Mouse (Mus musculus) left cerebral cortex, adult 9 months (tissue): ENCODE data around the gene Lhfpl5.

Experiments
- DNase-seq, 2 experiments: peaks; one replicate each; pipeline ENCODE4 v3.0.0; 2022; ENCODE audit warnings: low spot score in 2 of 2

The Lhfpl5 gene

DNA sequence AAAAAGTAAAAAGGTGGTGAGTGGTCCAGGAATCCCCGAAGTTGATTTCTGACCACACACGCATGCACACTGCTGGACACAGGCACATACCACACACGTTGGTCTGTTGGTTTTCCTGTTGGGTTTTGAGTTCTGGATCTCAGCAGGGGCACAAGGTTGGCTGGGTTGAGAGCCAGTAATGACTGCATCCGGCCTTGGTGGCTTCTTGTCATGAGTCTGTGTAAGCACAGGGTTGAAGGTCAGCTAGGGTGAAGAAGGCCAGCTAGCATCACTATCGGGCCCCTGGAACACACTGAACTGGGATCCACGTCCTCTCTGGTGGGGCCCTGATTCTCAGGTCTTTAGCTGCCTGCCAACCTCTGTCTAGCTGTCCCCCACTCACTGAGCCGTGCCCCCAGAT lies 2.9 kb upstream of the Lhfpl5 start:
- DNase-seq = no peak

DNA sequence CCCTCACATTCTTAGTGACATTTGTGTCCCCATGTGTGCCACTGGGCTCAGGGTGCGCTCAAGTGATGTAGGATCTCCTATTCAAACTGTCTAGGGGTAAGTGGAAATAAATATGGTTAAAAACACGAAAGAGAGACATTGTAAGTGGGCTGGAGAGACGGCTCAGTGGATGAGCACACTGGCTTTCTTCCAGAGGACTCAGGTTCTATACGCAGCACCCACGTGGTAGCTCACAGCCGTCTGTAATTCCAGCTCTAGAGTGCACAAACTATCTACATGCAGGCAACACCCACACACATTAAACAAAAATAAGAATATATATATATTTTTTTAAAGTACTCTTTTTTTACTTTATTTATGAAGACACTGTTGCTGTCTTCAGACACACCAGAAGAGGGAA lies 2.5 kb upstream of the Lhfpl5 start:
- DNase-seq = no peak

DNA sequence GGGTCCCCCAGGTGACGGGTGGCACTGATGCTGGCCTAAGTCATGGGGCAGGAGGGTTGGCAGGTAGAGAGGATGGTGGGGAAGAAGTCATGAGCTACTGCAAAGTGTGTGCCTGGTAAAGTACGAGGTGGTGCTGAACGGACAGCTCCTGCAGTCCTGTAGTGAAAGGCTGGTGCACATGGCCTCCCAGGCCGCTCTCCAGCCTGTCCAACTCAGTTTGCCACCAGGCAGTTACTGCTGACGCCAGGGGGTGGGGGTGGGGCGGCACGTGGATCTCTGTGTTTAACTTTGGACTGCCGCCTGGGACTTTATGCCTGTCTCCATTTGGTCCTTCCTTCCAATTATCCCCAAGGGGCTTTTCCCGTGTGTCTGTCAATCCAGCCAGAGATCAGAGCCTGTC lies 5.0 kb downstream of the Lhfpl5 start:
- DNase-seq = no peak

DNA sequence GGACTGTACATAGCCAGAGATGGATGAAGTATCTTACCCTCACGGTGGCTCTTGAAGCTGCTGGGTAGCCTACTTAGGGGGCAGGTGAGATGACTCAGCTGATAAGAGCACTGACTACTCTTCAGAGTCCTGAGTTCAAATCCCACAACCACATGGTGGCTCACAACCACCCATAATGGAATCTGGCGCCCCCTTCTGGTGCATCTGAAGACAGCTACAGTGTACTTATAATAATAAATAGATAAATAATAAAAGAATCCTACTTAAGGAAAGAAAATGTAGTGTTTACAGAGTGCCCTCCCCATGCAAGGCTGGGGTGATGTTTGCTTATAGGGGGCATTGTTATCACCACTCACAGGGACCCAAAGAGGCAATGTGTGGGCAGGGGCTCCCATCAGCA lies 5.6 kb downstream of the Lhfpl5 start:
- no peak for DNase-seq

DNA sequence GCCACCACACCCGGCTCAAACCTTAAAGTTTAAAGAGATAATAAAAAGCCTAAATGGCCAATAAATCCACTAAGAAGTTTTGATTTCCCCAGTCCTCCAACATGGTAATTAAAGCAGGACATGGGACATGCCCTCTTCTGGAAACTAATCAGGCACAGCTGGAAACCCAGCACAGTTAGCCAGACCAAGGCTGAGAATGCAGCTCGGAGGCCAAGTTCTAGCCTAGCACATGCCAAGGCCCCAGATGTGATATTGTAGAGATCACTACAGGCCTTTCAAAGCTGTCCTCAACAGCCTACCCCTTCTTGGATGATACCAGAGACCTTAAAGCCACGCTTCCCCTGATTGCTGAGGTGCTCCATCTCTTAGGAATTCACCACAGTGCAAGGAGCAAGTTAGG lies 11.1 kb downstream of the Lhfpl5 start:
- no peak for DNase-seq

DNA sequence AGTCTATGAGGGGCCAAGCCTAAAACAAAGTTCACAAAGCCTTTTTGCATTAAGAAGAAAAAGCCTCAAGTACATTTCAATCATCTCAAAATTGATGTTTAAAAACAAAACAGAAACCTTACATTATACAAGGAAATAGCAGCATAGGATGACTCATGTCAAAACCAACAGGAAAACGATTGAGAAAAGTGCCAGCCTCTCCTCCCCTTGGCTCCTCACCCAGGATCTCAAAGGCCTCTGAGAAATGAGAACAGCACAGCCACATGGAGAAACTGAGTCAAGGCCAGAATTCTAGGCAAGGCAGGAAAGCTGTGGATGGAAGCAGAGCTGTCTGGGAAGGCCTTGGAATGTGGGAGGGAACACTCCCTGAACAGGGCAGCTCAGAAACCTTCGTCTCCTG lies 13.2 kb downstream of the Lhfpl5 start:
- no peak for DNase-seq

DNA sequence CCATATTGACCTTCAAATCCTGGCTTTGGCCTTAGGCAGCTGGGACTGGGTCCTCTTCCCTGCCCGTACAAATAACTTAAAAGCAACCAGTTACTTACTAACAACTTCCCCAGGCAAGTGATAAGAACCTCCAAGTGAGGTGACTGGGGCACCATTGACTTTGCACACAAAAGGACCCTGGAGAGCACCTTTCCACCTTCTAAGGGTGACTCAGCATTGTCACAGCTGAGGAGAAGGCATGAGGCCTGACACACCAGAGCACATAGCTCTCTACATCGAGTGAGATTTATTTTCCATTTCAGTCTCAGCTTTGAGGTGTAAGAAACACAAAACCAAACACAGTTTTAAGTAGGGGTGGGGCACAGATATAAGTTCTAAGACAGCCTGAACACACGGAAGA lies 15.2 kb downstream of the Lhfpl5 start:
- DNase-seq = no peak

DNA sequence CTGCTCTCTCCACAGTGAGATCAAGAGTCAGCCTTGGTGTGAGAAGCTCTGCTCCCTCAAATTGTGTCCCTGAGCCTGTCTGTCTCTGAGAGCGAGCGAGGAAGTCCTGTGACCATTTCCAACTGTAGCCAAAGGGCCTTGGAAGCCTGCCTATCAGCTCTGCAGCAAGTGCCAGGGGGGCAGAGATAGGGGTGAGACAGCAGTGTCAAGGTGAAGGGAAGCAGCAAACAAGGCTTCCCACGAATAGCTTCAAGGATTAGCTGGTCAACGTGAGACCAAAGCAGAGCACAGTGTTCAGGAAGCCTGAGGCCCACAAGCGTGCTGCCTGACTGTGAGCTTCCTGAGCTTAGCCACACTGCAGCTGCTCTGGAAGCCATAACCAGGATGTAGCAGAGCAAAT lies 16.0 kb downstream of the Lhfpl5 start:
- DNase-seq = no peak

DNA sequence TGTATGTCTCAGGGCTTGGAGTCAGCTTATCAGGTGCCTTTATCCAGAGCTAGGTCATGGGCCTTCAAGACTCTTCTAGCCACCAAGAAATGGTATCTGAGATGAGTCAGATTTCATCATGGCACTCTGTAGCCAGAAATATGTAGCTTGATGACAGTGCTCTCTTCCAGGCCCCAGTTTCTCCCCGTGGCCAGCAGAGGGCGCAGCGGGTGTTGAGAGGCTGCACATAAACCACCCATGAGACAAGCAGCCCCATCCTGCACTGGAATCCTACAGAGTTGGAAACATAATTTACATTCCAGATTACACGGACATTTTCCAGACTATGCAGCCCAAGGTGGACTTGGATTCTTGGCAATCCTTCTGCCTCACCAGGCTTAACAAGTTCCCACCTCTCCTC lies 17.6 kb downstream of the Lhfpl5 start:
- DNase-seq = peak; percentile 31 to 75

DNA sequence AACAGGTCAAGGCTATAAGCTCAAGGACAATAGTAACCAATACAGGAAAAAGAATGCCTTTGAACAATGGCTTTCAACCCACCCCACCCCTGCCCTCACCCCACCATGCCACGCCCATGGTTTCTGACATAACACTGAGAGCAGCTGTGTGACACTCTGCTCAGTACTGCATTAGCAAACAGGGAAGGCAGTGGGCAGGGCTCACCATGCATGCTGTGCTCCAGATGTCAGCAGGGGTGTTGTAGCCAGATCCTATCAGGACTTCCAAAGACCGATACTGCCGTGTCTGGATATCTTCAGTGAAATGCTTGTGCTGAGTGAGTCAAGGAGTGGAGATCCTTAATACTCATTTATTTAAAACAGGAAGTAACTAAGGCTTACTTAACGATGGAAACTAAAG lies 18.5 kb downstream of the Lhfpl5 start:
- DNase-seq = no peak

DNA sequence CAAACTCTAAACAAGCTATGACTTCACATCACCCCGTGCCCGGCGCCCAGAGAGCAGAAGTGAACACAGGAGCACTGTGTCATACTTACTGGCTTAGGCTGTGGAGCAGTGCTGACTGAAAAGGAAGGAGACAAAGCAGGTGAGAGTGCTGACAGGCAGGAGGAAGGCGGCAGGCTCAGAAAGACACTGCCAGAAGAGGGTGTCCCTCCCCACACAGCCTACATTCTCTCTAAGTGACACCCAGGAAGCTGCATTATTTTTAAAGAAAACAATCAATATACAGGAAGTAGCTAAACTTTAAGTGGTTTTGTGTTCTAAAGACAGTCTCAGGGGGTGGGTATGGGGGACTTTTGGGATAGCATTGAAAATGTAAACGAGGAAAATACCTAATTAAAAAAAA lies 25.3 kb downstream of the Lhfpl5 start:
- DNase-seq = no peak

DNA sequence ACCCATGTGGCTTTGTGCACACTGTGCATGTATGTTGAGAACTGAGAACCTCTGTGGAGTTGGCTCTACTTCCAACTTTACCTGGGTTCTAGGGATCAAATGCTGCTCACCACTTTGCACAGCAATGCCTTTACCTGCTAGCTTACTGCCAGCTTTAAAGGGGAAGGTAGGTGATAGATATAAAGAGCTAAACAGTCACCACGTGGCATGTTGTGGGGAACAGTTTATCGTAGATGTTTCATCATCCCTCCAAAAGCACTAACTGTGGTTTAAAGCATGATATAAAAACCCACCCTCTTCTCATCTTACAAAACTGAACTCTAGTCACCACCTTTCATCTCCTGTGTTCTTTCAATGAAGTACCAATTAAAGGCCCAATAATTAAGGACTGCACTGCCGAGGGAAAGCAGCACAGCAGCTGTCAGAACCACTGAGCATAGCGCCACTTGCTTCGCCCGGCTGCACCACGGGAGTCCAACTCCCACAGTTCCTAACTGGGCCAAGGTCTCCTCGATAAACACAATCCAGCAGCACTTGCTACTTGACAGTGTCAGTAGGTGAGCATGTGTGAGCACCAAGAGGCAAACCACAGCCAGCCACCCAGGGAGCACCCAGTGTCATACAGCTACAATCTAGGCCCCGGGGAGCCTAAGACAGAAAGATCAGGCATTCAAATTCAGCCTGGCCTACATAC lies 26.3 kb downstream of the Lhfpl5 start:
- DNase-seq = no peak

DNA sequence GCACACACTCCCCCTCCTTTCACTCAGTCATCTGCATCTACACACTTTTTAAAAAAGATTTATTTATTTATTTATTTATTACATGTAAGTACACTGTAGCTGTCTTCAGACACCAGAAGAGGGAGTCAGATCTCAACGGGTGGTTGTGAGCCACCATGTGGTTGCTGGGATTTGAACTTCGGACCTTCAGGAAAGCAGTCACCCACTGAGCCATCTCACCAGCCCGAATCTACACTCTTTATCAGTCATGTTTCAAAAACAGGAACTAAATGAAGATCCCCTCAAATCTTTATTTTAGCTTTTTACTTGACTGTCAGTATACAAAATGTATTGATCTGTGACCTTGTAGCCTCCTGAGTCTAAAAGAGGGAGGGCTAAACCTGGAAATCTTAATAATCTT lies 34.1 kb downstream of the Lhfpl5 start:
- no peak for DNase-seq

DNA sequence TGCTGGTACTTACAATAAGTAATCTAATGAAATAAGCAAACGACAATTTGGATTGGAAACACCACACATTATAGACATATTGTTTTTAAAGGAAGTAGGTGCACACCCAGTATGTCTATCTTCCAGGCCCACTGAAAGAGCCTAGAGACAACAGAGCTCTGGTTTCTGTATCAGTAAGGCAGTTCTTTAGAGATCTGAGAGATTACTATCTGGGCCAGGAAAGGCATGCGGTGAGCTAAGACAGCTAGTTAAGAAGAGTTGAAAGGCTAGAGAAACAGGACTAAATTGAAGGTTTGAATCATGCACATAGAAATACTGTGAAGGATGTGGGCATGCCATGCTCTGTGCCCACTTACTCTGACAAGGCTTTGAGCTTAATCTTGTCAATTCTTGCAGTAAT lies 37.2 kb downstream of the Lhfpl5 start:
- no peak for DNase-seq

DNA sequence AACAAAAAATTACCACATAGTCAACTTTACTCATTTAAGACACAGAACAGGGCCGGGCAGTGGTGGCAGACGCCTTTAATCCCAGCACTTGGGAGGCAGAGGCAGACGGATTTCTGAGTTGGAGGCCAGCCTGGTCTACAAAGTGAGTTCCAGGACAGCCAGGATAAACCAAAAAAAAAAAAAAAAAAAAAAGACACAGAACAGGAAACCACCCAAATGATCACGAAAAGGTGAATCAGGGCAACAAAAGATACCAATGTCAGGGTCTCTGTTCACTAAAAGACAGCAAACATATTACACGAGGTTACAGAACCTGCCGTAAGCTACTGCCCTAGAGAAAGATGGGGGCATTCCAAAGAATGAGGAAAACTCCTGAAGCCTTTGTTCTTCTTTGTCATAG lies 37.7 kb downstream of the Lhfpl5 start:
- no peak for DNase-seq

DNA sequence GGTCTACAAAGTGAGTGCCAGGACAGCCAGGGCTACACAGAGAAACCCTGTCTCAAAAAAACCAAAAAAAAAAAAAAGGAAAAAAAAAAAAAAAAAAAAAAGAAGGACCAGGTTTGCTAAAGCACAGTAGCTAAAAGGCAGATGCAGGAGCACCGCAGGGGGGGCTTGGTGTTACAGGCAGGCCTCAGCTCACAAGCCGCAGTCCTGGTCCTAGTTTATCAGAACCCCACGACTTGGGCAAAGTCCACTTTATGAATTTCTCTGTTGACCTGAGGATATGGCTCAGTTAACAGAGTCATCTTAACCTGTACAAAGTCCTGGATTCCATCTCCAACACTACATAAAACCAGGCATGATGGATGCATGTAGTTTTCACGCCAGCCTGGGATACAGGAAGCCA lies 39.9 kb downstream of the Lhfpl5 start:
- DNase-seq = no peak

DNA sequence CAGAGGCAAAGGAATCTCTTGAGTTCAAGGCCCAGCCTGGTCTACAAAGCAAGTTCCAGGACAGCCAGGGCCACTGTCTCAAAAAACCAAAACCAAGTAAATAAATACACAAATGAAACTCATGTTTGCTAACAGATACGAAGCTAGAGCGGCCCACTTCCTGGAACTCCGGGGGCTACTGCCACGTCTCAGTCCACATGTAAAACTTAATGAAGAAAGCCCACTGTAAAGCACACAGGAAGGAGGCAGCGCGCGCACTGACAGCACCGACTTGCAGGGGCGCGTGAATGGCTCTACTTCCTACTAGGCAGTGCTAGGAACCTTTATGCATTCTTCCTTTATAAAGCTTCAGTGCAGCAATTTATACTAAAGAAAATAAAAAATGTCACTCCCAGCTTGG lies 42.2 kb downstream of the Lhfpl5 start:
- DNase-seq = no peak

DNA sequence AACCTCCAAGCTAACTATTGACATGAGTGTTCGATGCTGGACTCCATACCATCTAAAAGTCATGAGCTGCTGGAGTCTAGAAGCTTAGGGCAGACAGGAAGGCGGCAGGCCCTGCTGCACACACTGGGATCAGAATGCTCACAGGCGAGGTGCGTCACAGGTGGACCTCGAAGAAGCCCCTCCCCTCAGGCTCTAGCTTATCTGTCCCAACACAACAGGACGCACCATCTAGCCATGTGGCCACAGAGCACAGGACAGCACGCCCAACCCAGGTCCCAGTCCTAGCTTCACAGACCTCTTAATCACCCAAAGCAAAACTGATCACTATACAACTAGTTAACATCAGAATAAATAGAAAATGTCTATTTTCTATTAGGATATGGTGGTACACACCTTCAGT lies 42.7 kb downstream of the Lhfpl5 start:
- no peak for DNase-seq

DNA sequence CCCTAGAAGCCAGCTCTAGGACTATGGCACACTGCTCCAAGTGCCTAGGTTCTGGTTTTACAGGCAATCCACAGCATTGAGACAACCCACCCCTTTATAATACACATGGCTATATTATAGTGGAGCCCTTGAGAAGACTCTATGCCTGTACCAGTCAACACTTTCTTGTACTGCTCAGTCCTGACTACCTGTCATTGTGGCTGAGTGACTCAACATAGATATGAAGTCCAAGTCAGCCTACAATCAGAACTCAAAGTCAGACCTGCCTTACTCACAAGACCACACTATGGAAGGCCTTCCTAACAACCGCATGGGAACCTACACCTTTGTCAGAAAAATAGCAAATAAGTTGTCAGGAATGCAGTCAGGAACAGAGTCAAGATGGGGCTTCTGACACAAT lies 43.3 kb downstream of the Lhfpl5 start:
- DNase-seq = no peak

DNA sequence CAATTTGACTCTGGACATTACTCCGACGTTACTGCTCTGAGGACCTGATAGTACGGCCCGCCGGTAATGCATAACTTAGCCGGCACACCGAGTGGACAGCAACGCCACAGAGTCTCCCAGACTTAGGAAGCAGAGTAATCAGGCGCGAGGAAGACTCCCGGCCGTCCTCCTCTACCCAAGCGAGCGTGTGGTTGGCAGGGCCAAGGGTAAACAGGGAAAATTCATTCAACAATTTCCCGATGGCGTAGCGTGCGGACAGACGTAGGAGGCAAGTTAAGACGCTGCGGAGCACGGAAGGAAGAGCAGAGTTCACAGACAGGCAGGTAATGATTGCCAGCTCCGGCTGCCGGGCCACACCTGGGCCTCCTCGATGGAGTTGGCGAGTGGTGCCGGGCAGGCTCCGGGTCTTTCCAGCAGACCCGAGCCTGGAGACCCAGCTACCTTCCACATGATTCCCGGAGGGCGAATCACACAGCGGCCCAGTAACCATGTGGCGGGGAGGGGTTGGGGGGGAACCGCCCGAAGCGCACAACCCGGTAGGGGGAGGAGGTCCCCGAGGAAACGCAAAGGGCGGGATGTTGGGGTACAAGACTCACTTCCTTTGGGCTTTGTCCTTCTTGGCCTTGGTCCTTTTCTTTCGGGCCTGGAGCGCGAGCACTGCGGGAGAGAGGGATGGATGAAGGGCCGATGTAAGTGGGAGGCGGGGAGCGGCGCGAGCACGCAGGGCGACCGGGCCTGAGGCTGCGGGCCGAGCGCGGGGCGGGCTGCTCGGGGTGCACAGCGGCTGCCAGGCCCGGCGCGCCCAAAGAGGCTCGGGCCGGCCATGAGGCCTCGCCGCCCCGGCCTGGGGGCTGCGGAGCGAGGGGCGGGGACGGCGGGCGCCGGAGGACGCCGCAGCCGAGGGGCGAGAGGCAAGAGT lies 46.2 kb downstream of the Lhfpl5 start:
- DNase-seq = peak in 1 of 2 experiments; percentile 36

DNA sequence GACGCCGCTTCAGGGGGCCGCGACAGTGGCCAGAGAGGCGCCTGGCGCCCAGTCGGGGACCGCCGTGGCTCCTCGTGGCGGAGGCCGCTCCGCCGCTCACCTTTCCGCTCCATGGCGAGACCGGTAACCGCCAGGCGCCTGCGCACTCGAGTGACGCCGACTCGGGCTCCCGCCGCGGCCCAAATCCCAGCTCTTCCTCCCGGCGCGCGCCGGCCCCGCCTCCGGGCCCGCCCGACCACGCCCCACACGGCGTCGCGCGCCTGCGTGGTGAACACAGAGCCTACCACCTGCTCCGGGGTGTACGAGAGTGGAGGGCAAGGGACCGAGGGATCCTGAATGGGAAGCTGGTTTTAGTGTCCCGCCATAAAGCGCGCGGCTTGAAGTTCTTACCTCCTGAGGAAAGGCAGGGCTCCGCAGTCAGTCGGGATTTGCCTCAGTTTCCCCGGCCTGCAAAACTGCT lies 46.9 kb downstream of the Lhfpl5 start, which contains the start of gene Srpk1:
Gene Srpk1, minus strand, starts transcription at position 410 of the 460 bp plus-strand sequence.
- peak; percentile 59 to 86 for DNase-seq

DNA sequence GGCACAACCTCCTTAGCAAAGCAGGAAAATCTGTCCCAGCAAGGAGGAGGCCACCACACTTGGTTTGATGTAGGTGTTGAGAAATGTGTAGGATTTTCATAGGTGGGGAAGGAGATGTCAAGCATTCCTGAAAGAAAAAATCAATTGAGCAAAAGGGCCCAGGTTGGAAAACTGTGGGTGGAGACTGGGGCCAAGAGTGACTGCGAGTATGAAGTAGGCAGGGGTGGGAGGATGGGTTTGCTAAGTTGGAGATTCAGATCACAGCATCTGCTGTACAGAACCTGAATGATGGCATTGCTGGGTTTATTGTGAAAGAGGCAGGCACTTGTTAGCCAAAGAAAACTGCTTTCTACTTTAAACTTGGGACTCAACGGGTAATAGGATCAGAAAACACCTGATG lies 49.4 kb downstream of the Lhfpl5 start:
- DNase-seq = peak in 1 of 2 experiments; percentile 41

DNA sequence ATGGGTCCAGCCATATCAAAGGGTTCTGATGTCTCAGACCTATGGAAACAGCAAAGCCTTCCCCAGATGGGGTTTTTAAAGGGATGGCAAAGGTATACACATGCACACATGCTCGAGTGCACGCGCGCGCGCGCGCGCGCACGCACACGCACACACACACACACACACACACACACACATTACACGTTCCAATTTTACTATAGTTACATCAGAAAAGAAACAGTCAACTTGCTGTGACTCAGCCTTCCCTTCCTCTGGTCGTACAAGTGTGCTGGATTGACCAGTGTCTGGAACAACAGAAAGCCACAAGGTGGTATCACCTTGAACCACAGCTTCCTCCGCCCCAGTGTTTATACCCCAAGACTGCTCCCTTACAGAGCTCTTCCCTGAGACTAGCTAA lies 49.9 kb downstream of the Lhfpl5 start:
- no peak for DNase-seq
